Mouse (Mus musculus): ENCODE results near the gene Ldlrad3. TPM values are rescaled to one million over a fixed set of nuclear protein-coding genes. Genes with fewer than 3 reads are reported as not detected.

The Ldlrad3 gene
- polyA plus RNA-seq, 1 experiment = 1.3 TPM

DNA sequence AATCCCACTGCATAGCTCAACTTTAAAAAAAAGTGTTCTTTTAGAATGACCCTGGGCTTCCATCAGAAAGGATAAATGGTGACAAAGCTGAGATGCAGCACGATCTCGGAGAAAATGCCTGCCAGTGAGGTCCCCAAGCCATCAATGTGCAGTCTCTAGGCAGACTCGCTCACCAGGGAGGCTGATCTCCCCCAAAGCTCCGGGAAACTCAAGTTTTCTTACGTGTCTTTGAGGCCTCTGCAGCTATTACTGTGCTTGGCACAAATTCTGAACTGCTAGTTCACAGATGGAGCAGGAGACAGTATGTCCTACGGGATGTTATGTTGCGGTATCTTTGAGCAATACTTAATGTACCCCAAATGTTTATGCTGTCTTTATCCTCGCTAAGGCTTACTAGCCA is 124.3 kb downstream of the Ldlrad3 start:
- WGBS = 86% methylated on average over 8 of the region's 8 CpGs
- Histone ChIP-seq H3K36me3 (ENCODE audit: control insufficient read depth, insufficient read depth, low read length) (no peaks in the 10 kb centered on the region), H3K4me3 (ENCODE audit: low read depth, low read length) (no peak overlapping the region), H3K27me3 (ENCODE audit: control insufficient read depth, insufficient read depth, low read length) (no peaks in the 10 kb centered on the region), H3K27ac (ENCODE audit: insufficient read depth, low read depth, low read length) (no peak overlapping the region), H3K4me1 (ENCODE audit: control insufficient read depth, insufficient read depth, insufficient read length, low read length) (no peaks in the 10 kb centered on the region)
- TF ChIP-seq POLR2A (IDR thresholded peaks at IDR 0.05; ENCODE audit: low read depth, low read length) = no peak
- TF ChIP-seq CTCF (IDR thresholded peaks at IDR 0.05; ENCODE audit: extremely low read depth, insufficient read length, insufficient replicate concordance, low read depth, low read length) = no peak

DNA sequence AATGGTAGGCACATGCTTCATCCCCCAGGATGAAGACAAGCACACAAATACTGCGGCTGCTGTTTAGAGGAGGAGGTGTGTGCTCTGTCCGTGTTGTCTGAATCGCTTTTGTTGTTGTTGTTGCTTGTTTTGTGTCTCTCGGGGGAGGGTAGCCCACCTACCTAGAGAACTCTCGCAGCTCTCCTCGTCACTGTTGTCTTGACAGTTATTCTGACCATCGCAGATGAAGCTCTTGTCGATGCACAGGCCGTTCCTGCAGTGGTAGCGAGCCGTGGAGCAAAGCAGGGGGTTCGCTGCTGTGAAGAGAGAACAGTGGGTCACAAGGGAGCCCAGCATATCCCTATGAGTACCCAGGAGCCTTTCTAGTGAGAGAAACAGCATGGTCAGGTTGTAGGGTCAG is 128.4 kb downstream of the Ldlrad3 start:
- WGBS = 89% methylated on average over 12 of the region's 12 CpGs
- Histone ChIP-seq H3K4me3 (ENCODE audit: low read depth, low read length) (no peak overlapping the region), H3K27ac (ENCODE audit: insufficient read depth, low read depth, low read length) (no peak overlapping the region)

DNA sequence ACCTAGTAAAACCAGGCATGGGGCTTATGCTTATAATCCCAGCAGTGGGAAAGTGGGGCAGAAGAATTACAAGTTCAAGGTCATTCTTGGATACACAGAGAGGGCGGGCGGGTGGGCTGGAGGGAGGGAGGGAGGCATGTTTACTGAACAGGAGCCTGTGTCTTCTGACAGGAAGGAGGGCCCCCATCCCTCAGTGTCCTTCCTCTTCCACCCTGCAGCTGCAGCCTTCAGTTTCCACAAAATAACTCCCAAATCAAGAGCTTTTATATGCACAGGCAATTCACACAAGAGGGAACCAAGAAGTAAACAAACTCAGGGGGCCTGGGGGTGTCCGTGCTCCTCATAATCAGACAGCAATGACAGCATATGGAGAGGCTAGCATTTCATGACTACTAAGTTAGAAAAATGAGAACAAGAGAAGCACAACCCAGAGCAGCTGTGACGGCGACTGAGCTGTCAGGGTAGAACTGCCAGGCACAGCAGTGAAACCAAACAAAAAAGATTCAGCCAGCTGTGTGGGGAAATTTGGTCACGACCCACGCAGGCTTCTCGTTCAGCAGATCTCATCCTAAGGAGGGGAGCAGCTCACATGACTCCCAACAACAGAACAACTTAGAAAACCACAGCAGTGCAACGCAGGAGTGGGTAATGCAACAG is 129.0 kb downstream of the Ldlrad3 start:
- Histone ChIP-seq H3K27ac (ENCODE audit: insufficient read depth, low read depth, low read length) (no peak overlapping the region), H3K4me1 (ENCODE audit: control insufficient read depth, insufficient read depth, insufficient read length, low read length) (no peaks in the 10 kb centered on the region), H3K4me3 (ENCODE audit: low read depth, low read length) (no peak overlapping the region), H3K27me3 (ENCODE audit: control insufficient read depth, insufficient read depth, low read length) (no peaks in the 10 kb centered on the region), H3K36me3 (ENCODE audit: control insufficient read depth, insufficient read depth, low read length) (no peaks in the 10 kb centered on the region)
- no peak for TF ChIP-seq POLR2A (IDR thresholded peaks at IDR 0.05; ENCODE audit: low read depth, low read length)
- no peak for TF ChIP-seq CTCF (IDR thresholded peaks at IDR 0.05; ENCODE audit: extremely low read depth, insufficient read length, insufficient replicate concordance, low read depth, low read length)
- 64% methylated on average over 9 of the region's 9 CpGs for WGBS

More for the DNA sequence above, 128.4 kb downstream of the Ldlrad3 start:
- Histone ChIP-seq H3K36me3 (ENCODE audit: control insufficient read depth, insufficient read depth, low read length) (no peaks in the 10 kb centered on the region), H3K4me1 (ENCODE audit: control insufficient read depth, insufficient read depth, insufficient read length, low read length) (no peaks in the 10 kb centered on the region), H3K27me3 (ENCODE audit: control insufficient read depth, insufficient read depth, low read length) (no peaks in the 10 kb centered on the region)
- no peak for TF ChIP-seq CTCF (IDR thresholded peaks at IDR 0.05; ENCODE audit: extremely low read depth, insufficient read length, insufficient replicate concordance, low read depth, low read length)
- TF ChIP-seq POLR2A (IDR thresholded peaks at IDR 0.05; ENCODE audit: low read depth, low read length) = no peak

DNA sequence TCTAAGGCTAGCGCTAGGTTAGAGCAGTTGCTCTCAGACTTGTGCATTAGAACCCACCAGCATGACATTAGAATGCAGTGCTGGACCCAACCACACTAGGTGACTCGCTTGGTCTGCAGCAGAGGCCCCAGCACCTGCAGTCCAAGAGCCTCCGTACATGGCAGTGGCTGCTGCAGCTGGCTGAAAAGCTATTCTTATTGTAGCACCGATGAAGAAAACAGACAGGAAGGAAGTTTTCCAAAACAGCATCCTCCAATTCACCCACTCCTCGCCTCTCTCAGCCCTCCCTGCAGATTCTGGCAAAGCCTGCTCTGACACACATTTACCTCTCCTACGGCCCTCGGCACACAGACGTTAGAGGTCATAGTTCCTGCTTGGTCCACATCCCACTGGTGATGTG is 130.0 kb downstream of the Ldlrad3 start:
- H3K27ac ChIP-seq (ENCODE audit: insufficient read depth, low read depth, low read length) = no peak overlapping the region
- H3K36me3 ChIP-seq (ENCODE audit: control insufficient read depth, insufficient read depth, low read length) = no peaks in the 10 kb centered on the region
- no peaks in the 10 kb centered on the region for H3K27me3 ChIP-seq (ENCODE audit: control insufficient read depth, insufficient read depth, low read length)
- H3K4me1 ChIP-seq (ENCODE audit: control insufficient read depth, insufficient read depth, insufficient read length, low read length) = no peaks in the 10 kb centered on the region
- no peak overlapping the region for H3K4me3 ChIP-seq (ENCODE audit: low read depth, low read length)
- WGBS = 82% methylated on average over 8 of the region's 8 CpGs
- no peak for TF ChIP-seq CTCF (IDR thresholded peaks at IDR 0.05; ENCODE audit: extremely low read depth, insufficient read length, insufficient replicate concordance, low read depth, low read length)
- no peak for TF ChIP-seq POLR2A (IDR thresholded peaks at IDR 0.05; ENCODE audit: low read depth, low read length)

DNA sequence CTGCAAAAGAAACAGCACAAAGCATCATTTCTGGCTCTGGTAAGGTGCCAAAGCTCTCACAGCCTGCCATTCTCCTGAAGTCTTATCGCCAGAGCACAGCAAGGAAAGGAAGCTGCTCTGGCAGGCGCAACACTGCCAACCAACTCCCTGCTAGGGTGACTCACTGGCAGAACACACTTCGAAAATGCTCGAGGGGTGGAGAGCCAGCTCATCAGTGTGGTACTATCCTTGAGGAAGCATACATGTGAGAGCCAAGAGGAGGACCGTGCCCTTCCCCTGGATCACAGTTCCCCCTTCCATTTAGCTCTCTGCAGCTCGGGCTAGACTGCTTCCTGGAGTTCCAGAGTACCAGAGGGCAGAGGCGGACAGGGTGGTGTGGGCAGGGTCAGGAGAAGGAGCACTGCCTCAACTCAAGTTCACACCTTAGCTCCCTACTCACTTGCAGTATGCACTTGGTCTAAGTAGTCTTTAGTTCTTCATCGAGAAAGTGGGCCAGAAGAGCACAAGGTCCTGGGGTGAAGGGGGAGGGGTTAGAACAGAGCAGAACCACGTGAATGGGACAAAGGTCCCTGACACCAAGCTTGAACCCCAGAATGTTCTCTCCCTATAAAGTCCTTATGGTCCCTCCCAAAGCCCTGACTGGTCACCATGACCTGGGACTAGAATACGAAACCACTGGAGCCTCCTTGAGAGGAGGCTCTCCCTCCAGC is 133.1 kb downstream of the Ldlrad3 start:
- no peaks in the 10 kb centered on the region for H3K36me3 ChIP-seq (ENCODE audit: control insufficient read depth, insufficient read depth, low read length)
- TF ChIP-seq POLR2A (IDR thresholded peaks at IDR 0.05; ENCODE audit: low read depth, low read length) = no peak
- no peak for TF ChIP-seq CTCF (IDR thresholded peaks at IDR 0.05; ENCODE audit: extremely low read depth, insufficient read length, insufficient replicate concordance, low read depth, low read length)
- H3K27ac ChIP-seq (ENCODE audit: insufficient read depth, low read depth, low read length) = no peak overlapping the region
- no peak overlapping the region for H3K4me3 ChIP-seq (ENCODE audit: low read depth, low read length)
- WGBS = 48% methylated on average over 10 of the region's 10 CpGs
- H3K4me1 ChIP-seq (ENCODE audit: control insufficient read depth, insufficient read depth, insufficient read length, low read length) = peaks cover 3% of the 10 kb centered on the region; the same call in 1 of the 2 replicates
- H3K27me3 ChIP-seq (ENCODE audit: control insufficient read depth, insufficient read depth, low read length) = no peaks in the 10 kb centered on the region

DNA sequence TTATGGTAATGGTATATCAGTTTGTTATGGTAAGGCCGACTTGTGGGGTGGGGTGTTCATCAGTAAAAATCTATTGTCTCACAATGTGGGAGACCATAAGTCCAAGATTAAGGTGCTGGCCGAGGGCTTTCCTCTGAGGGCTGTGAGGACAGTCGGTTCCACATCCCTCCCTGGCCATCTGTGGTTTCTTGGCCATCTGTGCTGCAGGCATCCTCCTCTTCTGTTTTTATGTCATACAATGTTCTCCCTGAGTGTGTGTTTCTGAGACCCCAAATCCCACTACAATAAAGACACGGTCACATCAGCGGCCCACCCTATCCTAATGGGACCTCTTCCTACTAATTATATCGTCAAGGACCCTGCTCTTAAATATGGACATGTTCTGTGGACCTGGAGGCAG is 133.8 kb downstream of the Ldlrad3 start:
- TF ChIP-seq POLR2A (IDR thresholded peaks at IDR 0.05; ENCODE audit: low read depth, low read length) = no peak
- no peak for TF ChIP-seq CTCF (IDR thresholded peaks at IDR 0.05; ENCODE audit: extremely low read depth, insufficient read length, insufficient replicate concordance, low read depth, low read length)
- no peak overlapping the region for H3K27ac ChIP-seq (ENCODE audit: insufficient read depth, low read depth, low read length)
- H3K27me3 ChIP-seq (ENCODE audit: control insufficient read depth, insufficient read depth, low read length) = no peaks in the 10 kb centered on the region
- WGBS = 92% methylated on average over 6 of the region's 6 CpGs
- H3K4me3 ChIP-seq (ENCODE audit: low read depth, low read length) = no peak overlapping the region
- H3K36me3 ChIP-seq (ENCODE audit: control insufficient read depth, insufficient read depth, low read length) = no peaks in the 10 kb centered on the region
- peaks cover 3% of the 10 kb centered on the region; the same call in 1 of the 2 replicates for H3K4me1 ChIP-seq (ENCODE audit: control insufficient read depth, insufficient read depth, insufficient read length, low read length)

DNA sequence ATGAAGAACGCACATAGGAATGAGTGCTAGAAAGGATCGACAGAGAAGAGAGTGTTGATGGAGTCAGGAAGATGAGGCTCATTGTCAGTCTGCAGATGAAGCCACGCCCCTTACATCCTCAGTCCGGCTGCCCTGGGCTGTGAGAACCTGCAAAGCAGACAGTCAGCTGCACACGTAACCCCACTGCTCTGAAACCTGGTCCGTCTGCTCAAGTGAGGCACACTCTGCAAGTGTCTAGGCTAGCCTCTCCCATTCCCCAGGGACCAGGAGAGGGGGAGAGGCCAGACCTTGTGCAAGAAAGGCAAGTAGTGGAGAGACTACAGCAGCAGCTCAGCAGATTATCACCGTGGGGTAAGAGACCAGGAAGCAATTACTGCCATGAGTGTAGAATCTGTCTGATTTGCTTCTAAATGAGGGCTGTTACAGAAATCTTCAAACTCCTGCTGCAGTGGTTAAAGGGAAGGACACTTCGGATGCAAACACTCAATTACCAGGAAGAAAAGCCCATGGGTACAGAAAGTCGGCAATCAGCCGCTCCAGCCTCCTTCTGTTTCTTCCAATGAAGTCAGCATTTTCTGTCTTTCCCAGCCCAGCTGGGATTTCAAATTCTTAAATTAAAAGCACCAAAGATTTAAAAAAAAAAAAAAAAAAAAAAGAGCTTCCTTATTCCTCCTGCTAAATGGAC is 136.2 kb downstream of the Ldlrad3 start:
- Histone ChIP-seq H3K36me3 (ENCODE audit: control insufficient read depth, insufficient read depth, low read length) (no peaks in the 10 kb centered on the region), H3K27me3 (ENCODE audit: control insufficient read depth, insufficient read depth, low read length) (no peaks in the 10 kb centered on the region), H3K4me1 (ENCODE audit: control insufficient read depth, insufficient read depth, insufficient read length, low read length) (peaks cover 3% of the 10 kb centered on the region; the same call in 1 of the 2 replicates), H3K27ac (ENCODE audit: insufficient read depth, low read depth, low read length) (no peak overlapping the region), H3K4me3 (ENCODE audit: low read depth, low read length) (no peak overlapping the region)
- TF ChIP-seq CTCF (IDR thresholded peaks at IDR 0.05; ENCODE audit: extremely low read depth, insufficient read length, insufficient replicate concordance, low read depth, low read length) (no peak), POLR2A (IDR thresholded peaks at IDR 0.05; ENCODE audit: low read depth, low read length) (no peak)
- WGBS = 18% methylated on average over 10 of the region's 10 CpGs
